ENCODE assay signal across 17 mouse cellular contexts in the genomic region with DNA sequence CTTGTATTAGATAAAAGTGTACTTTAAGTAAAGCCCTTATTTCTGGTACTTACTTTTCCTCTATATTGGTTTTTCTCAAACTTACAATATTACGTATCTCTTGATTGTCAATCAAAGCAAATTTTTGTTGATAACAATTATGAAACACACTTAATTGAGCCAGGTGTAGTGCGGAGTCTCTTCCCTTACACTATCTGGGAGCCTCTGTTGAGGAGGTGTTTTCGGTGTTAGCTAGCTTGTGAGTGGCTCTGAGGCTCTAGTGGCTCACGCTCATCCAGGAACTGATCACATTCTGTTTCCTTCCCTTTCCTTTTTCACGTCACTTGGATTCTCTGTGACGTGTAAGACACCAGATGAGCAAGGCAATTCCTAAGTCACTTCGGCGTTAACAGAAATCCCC. TPM values are rescaled to one million over a fixed set of nuclear protein-coding genes. Genes with fewer than 3 reads are reported as not detected.
DNase-seq lines count a peak whose midpoint lies in the region; ATAC-seq and TF ChIP-seq lines count a peak whose summit lies in the region.
"Not testable (repeated sequence)": the region's sequence is repeated elsewhere in the genome, so short reads cannot be mapped to it uniquely, and the experiment has no call there.
"Had no signal": no experiment of that assay in that cellular context is flagged by ENCODE, and none has a peak within 500 bp of the region (broad histone marks: within the 10 kb centered on the region; RNA-seq: fewer than 3 reads in every experiment).

No protein-coding gene starts in this region.

- H3K9ac ChIP-seq in hindbrain, embryonic 11.5 days (ENCODE audit: low read depth, low read length); kidney, embryonic 16.5 days (replicated peaks; ENCODE audit: low read length); limb, embryonic 14.5 days (ENCODE audit: low read depth, low read length, severe bottlenecking): not testable (repeated sequence)

- not testable (repeated sequence) for H3K4me3 ChIP-seq in hindbrain, embryonic 11.5 days (ENCODE audit: low read depth, low read length); kidney, embryonic 16.5 days (ENCODE audit: low read length); limb, embryonic 14.5 days (replicated peaks; ENCODE audit: low read length)

- DNase-seq in hindbrain, embryonic 11.5 days (ENCODE audit: low spot score); limb, embryonic 14.5 days (ENCODE audit: low spot score): not testable (repeated sequence)
- DNase-seq in retina, embryonic 14.5 days (ENCODE audit: low spot score), result peak; percentile 1

- not testable (repeated sequence) for H3K4me2 ChIP-seq in hindbrain, embryonic 11.5 days (replicated peaks; ENCODE audit: low read depth, low read length); kidney, embryonic 16.5 days (replicated peaks; ENCODE audit: low read depth, low read length); limb, embryonic 14.5 days (replicated peaks; ENCODE audit: low read depth, low read length, severe bottlenecking)

- H3K9me3 ChIP-seq in hindbrain, embryonic 11.5 days (ENCODE audit: control insufficient read depth, low read length), result peaks cover 14% of the 10 kb centered on the region
- peaks cover 18% of the 10 kb centered on the region for H3K9me3 ChIP-seq in kidney, embryonic 16.5 days (ENCODE audit: low read length)
- peaks cover 13% of the 10 kb centered on the region for H3K9me3 ChIP-seq in limb, embryonic 14.5 days (ENCODE audit: control insufficient read depth, low read length)

- H3K27ac ChIP-seq in hindbrain, embryonic 11.5 days (ENCODE audit: low read depth, low read length); kidney, embryonic 16.5 days (ENCODE audit: low read length); limb, embryonic 14.5 days (replicated peaks; ENCODE audit: low read depth, low read length): not testable (repeated sequence)

- ATAC-seq in frontal cortex, adult (ENCODE audit: low TSS enrichment), result peak; percentile 45; the same call in 1 of the 2 replicates
- ATAC-seq in hindbrain, embryonic 11.5 days (ENCODE audit: low FRiP score), result 0 out of 2 replicates have a peak, but pooled peaks have one; percentile 25
- ATAC-seq in kidney, embryonic 16.5 days (ENCODE audit: low FRiP score, low TSS enrichment), result peak; percentile 72; the same call in 1 of the 2 replicates
- ATAC-seq in limb, embryonic 14.5 days (ENCODE audit: low FRiP score, low read depth), result peak; percentile 55; the same call in 1 of the 2 replicates

- TF ChIP-seq POLR2A in limb, embryonic 14.5 days (IDR thresholded peaks at IDR 0.05; ENCODE audit: borderline replicate concordance, extremely low read depth, insufficient read depth, insufficient read length), result not testable (repeated sequence)

- not testable (repeated sequence) for H3K4me1 ChIP-seq in hindbrain, embryonic 11.5 days (replicated peaks; ENCODE audit: control insufficient read depth, insufficient read depth, low read length); kidney, embryonic 16.5 days (ENCODE audit: insufficient read depth, low read length); limb, embryonic 14.5 days (ENCODE audit: control insufficient read depth, insufficient read depth, low read length)

- not testable (repeated sequence) for H3K36me3 ChIP-seq in hindbrain, embryonic 11.5 days (ENCODE audit: control insufficient read depth, insufficient read depth, low read length); kidney, embryonic 16.5 days (ENCODE audit: insufficient read depth, low read length); limb, embryonic 14.5 days (ENCODE audit: control insufficient read depth, insufficient read depth, low read length)

- H3K27me3 ChIP-seq in hindbrain, embryonic 11.5 days (ENCODE audit: control insufficient read depth, insufficient read depth, low read length); kidney, embryonic 16.5 days (ENCODE audit: insufficient read depth, low read length); limb, embryonic 14.5 days (ENCODE audit: control insufficient read depth, insufficient read depth, low read length): not testable (repeated sequence)

- 77% methylated on average over 8 of the region's 8 CpGs for WGBS in hindbrain, embryonic 11.5 days
- WGBS in kidney, embryonic 16.5 days, result 76% methylated on average over 8 of the region's 8 CpGs
- WGBS in limb, embryonic 14.5 days, result 74% methylated on average over 8 of the region's 8 CpGs

RNA-seq across cellular contexts. Expression of gene Speer4d, which starts 15.3 kb away (rescaled TPM):
- polyA plus RNA-seq in hindbrain, embryonic 11.5 days (2014; fragmentation: Nextera tagmentation; extraction: Ambion mirVana), result not detected in 2 replicates
- not detected in 2 replicates for polyA plus RNA-seq in kidney, embryonic 16.5 days (2015; fragmentation: Nextera tagmentation; extraction: Ambion mirVana)
- polyA plus RNA-seq in limb, embryonic 14.5 days (2012; rRNA removed), result not detected in 2 replicates
- not detected in 2 replicates for polyA plus RNA-seq in limb, embryonic 14.5 days (2014; fragmentation: Nextera tagmentation; extraction: Ambion mirVana)
- polyA plus RNA-seq: adrenal gland, adult 2 months; brain, embryonic 14.5 days; C2C12; cortical plate, adult 2 months; embryonic facial prominence, embryonic 10.5 days; embryonic facial prominence, embryonic 12.5 days; embryonic facial prominence, embryonic 14.5 days; forebrain, embryonic 11.5 days; forebrain, embryonic 13.5 days; forebrain, embryonic 15.5 days; forebrain, postnatal 0 days had no signal

RNA-seq across cellular contexts. Expression of gene Gm21083, which starts 26.5 kb away (rescaled TPM):
- polyA plus RNA-seq in hindbrain, embryonic 11.5 days (2014; fragmentation: Nextera tagmentation; extraction: Ambion mirVana), result not detected in 2 replicates
- polyA plus RNA-seq in kidney, embryonic 16.5 days (2015; fragmentation: Nextera tagmentation; extraction: Ambion mirVana), result 0.15 TPM in 1 of 2 replicates, not detected in the other
- 0.15 TPM in 1 of 2 replicates, not detected in the other for polyA plus RNA-seq in limb, embryonic 14.5 days (2012; rRNA removed)
- polyA plus RNA-seq in limb, embryonic 14.5 days (2014; fragmentation: Nextera tagmentation; extraction: Ambion mirVana), result not detected in 2 replicates
- polyA plus RNA-seq: adrenal gland, adult 2 months; brain, embryonic 14.5 days; cerebellum, adult 2 months; cortical plate, adult 2 months; embryonic facial prominence, embryonic 10.5 days; embryonic facial prominence, embryonic 12.5 days; embryonic facial prominence, embryonic 14.5 days; forebrain, embryonic 11.5 days; forebrain, embryonic 13.5 days; forebrain, embryonic 15.5 days; forebrain, postnatal 0 days had no signal

RNA-seq across cellular contexts. Expression of gene 4930572O03Rik, which starts 53.3 kb away (rescaled TPM):
- polyA plus RNA-seq in hindbrain, embryonic 11.5 days (2014; fragmentation: Nextera tagmentation; extraction: Ambion mirVana), result not detected in 2 replicates
- polyA plus RNA-seq in kidney, embryonic 16.5 days (2015; fragmentation: Nextera tagmentation; extraction: Ambion mirVana), result not detected in 2 replicates
- polyA plus RNA-seq in limb, embryonic 14.5 days (2012; rRNA removed), result not detected in 2 replicates
- polyA plus RNA-seq in limb, embryonic 14.5 days (2014; fragmentation: Nextera tagmentation; extraction: Ambion mirVana), result not detected in 2 replicates
- polyA plus RNA-seq: adrenal gland, adult 2 months; brain, embryonic 14.5 days; C2C12; cerebellum, adult 2 months; cortical plate, adult 2 months; embryonic facial prominence, embryonic 10.5 days; embryonic facial prominence, embryonic 12.5 days; embryonic facial prominence, embryonic 14.5 days; forebrain, embryonic 11.5 days; forebrain, embryonic 13.5 days; forebrain, embryonic 15.5 days; forebrain, postnatal 0 days had no signal
